Comparison of ENCODE assay signal across 14 mouse cellular contexts in genomic region chr1:41892376-41892775, GRCm38 (mm10).
A peak's percentile ranks its signal among the peaks of the same experiment; 100 is the strongest.
DNase-seq lines count a peak whose midpoint lies in the region; ATAC-seq and TF ChIP-seq lines count a peak whose summit lies in the region.
"Had no signal": no experiment of that assay in that cellular context is flagged by ENCODE, and none has a peak within 500 bp of the region (broad histone marks: within the 10 kb centered on the region; RNA-seq: fewer than 3 reads in every experiment).

No protein-coding gene starts in this region.

- no peaks in the 10 kb centered on the region for H3K36me3 ChIP-seq in hindbrain, embryonic 10.5 days
- H3K36me3 ChIP-seq in hindbrain, embryonic 14.5 days (replicated peaks; ENCODE audit: control insufficient read depth, insufficient read depth): no peaks in the 10 kb centered on the region
- H3K36me3 ChIP-seq in G1E (replicated peaks): no peaks in the 10 kb centered on the region
- H3K36me3 ChIP-seq in embryonic facial prominence, embryonic 14.5 days (ENCODE audit: control insufficient read depth, insufficient read depth, low read length): no peaks in the 10 kb centered on the region
- H3K36me3 ChIP-seq in limb, embryonic 13.5 days: no peaks in the 10 kb centered on the region
- H3K36me3 ChIP-seq: lung, embryonic 15.5 days had no signal

- H3K4me3 ChIP-seq in hindbrain, embryonic 10.5 days: no peak overlapping the region
- H3K4me3 ChIP-seq in hindbrain, embryonic 14.5 days (replicated peaks; ENCODE audit: low read length): no peak overlapping the region
- H3K4me3 ChIP-seq in G1E (ENCODE audit: low read depth, low read length): no peak overlapping the region
- no peak overlapping the region for H3K4me3 ChIP-seq in embryonic facial prominence, embryonic 14.5 days (ENCODE audit: low read depth, low read length)
- H3K4me3 ChIP-seq in limb, embryonic 13.5 days: no peak overlapping the region
- H3K4me3 ChIP-seq: erythroblast, embryonic 14.5 days; lung, embryonic 15.5 days had no signal

- no peak for DNase-seq in hindbrain, embryonic 10.5 days (ENCODE audit: low spot score)
- DNase-seq in hindbrain, embryonic 14.5 days (ENCODE audit: low spot score): no peak
- no peak for DNase-seq in G1E (ENCODE audit: low spot score)
- DNase-seq in embryonic facial prominence, embryonic 14.5 days (ENCODE audit: low spot score): peak; percentile 90
- DNase-seq in gastrocnemius, adult 18-20 months (ENCODE audit: low spot score): no peak
- DNase-seq in liver: no peak
- DNase-seq: adrenal gland, postnatal 25 days; cerebellum, adult 11-12 months; heart, postnatal 14 days had no signal

- no peaks in the 10 kb centered on the region for H3K9me3 ChIP-seq in hindbrain, embryonic 10.5 days
- H3K9me3 ChIP-seq in hindbrain, embryonic 14.5 days (ENCODE audit: control insufficient read depth, low read length): no peaks in the 10 kb centered on the region
- H3K9me3 ChIP-seq in G1E (replicated peaks): peaks cover 28% of the 10 kb centered on the region
- H3K9me3 ChIP-seq in embryonic facial prominence, embryonic 14.5 days (ENCODE audit: control insufficient read depth, low read length): no peaks in the 10 kb centered on the region
- H3K9me3 ChIP-seq in limb, embryonic 13.5 days: no peaks in the 10 kb centered on the region
- H3K9me3 ChIP-seq: lung, embryonic 15.5 days had no signal

- WGBS in hindbrain, embryonic 10.5 days: 45% methylated on average over 2 of the region's 2 CpGs
- WGBS in hindbrain, embryonic 14.5 days: 39% methylated on average over 2 of the region's 2 CpGs
- WGBS in embryonic facial prominence, embryonic 14.5 days: 10% methylated on average over 2 of the region's 2 CpGs
- WGBS in limb, embryonic 13.5 days: 20% methylated on average over 2 of the region's 2 CpGs

- no peak for ATAC-seq in hindbrain, embryonic 14.5 days (ENCODE audit: low FRiP score)
- ATAC-seq in G1E (ENCODE audit: extremely low read depth, insufficient number of reproducible peaks, low FRiP score, poor library complexity, severe bottlenecking): 0 out of 2 replicates have a peak, but pooled peaks have one; percentile 16
- ATAC-seq in embryonic facial prominence, embryonic 14.5 days (ENCODE audit: low read depth): peak; percentile 94
- ATAC-seq in limb, embryonic 13.5 days (ENCODE audit: low FRiP score, low read depth): peak; percentile 86
- no peak for ATAC-seq in inflammation-experienced regulatory T-cells, adult 6 months
- ATAC-seq: Patski had no signal

- no peaks in the 10 kb centered on the region for H3K27me3 ChIP-seq in hindbrain, embryonic 10.5 days (ENCODE audit: insufficient read depth, poor library complexity, severe bottlenecking)
- H3K27me3 ChIP-seq in hindbrain, embryonic 14.5 days (ENCODE audit: control insufficient read depth, insufficient read depth, low read length): no peaks in the 10 kb centered on the region; the same call in 1 of the 2 replicates
- H3K27me3 ChIP-seq in G1E (ENCODE audit: insufficient read depth, low read length): no peaks in the 10 kb centered on the region
- no peaks in the 10 kb centered on the region for H3K27me3 ChIP-seq in embryonic facial prominence, embryonic 14.5 days (replicated peaks; ENCODE audit: control insufficient read depth, insufficient read depth, low read length)
- peaks cover 3% of the 10 kb centered on the region; the same call in 1 of the 2 replicates for H3K27me3 ChIP-seq in limb, embryonic 13.5 days
- H3K27me3 ChIP-seq: lung, embryonic 15.5 days had no signal

- peak overlapping the region; percentile 87 for H3K27ac ChIP-seq in hindbrain, embryonic 10.5 days
- H3K27ac ChIP-seq in hindbrain, embryonic 14.5 days: no peak overlapping the region
- H3K27ac ChIP-seq in embryonic facial prominence, embryonic 14.5 days (replicated peaks; ENCODE audit: low read depth, low read length): 0 out of 2 replicates have a peak overlapping the region, but pooled peaks have one; percentile 21
- no peak overlapping the region for H3K27ac ChIP-seq in limb, embryonic 13.5 days
- H3K27ac ChIP-seq: lung, embryonic 15.5 days had no signal

- H3K4me1 ChIP-seq in hindbrain, embryonic 10.5 days (replicated peaks): peaks cover 54% of the 10 kb centered on the region
- H3K4me1 ChIP-seq in hindbrain, embryonic 14.5 days (replicated peaks; ENCODE audit: control insufficient read depth, insufficient read depth, low read length): peaks cover 35% of the 10 kb centered on the region
- H3K4me1 ChIP-seq in G1E (ENCODE audit: insufficient read depth, low read depth, low read length): no peaks in the 10 kb centered on the region
- peaks cover 26% of the 10 kb centered on the region for H3K4me1 ChIP-seq in embryonic facial prominence, embryonic 14.5 days (ENCODE audit: control insufficient read depth, insufficient read depth, low read length)
- peaks cover 39% of the 10 kb centered on the region for H3K4me1 ChIP-seq in limb, embryonic 13.5 days

- no peak overlapping the region for H3K9ac ChIP-seq in hindbrain, embryonic 14.5 days
- no peak overlapping the region for H3K9ac ChIP-seq in embryonic facial prominence, embryonic 14.5 days (ENCODE audit: low read depth, low read length)
- no peak overlapping the region for H3K9ac ChIP-seq in limb, embryonic 13.5 days
- H3K9ac ChIP-seq: lung, embryonic 15.5 days had no signal

- H3K4me2 ChIP-seq in hindbrain, embryonic 14.5 days (replicated peaks): no peak overlapping the region
- no peak overlapping the region for H3K4me2 ChIP-seq in embryonic facial prominence, embryonic 14.5 days (ENCODE audit: low read depth, low read length)
- no peak overlapping the region for H3K4me2 ChIP-seq in limb, embryonic 13.5 days (replicated peaks)
- H3K4me2 ChIP-seq: lung, embryonic 15.5 days had no signal

- TF ChIP-seq CTCF in G1E (IDR thresholded peaks at IDR 0.05; ENCODE audit: low read depth, low read length): no peak

Comparison
In these comparisons a context has a peak if more than half of its experiments do, and no peak if none do; other contexts are left out.
1. H3K27ac ChIP-seq: peak in hindbrain, embryonic 10.5 days (single experiment) and embryonic facial prominence, embryonic 14.5 days (single experiment); none in hindbrain, embryonic 14.5 days (single experiment) and limb, embryonic 13.5 days (single experiment).
2. ATAC-seq: peak in G1E (single experiment), embryonic facial prominence, embryonic 14.5 days (single experiment) and limb, embryonic 13.5 days (single experiment); none in hindbrain, embryonic 14.5 days (single experiment) and inflammation-experienced regulatory T-cells, adult 6 months (single experiment).